Mouse (Mus musculus): ENCODE results near the gene Marveld3. TPM values are rescaled to one million over a fixed set of nuclear protein-coding genes. Genes with fewer than 3 reads are reported as not detected.

Gene Marveld3
- polyA plus RNA-seq, 1 experiment from 2014 or later, result 11.7 TPM

- no peak for ATAC-seq
- DNase-seq (ENCODE audit: low read depth, low spot score), result no peak
- no peak for TF ChIP-seq CTCF (IDR thresholded peaks at IDR 0.05)
- ChIA-PET CTCF (interaction anchor here (0.8 to 7.0 kb wide), 3 partner anchors 9 to 13 kb away, joined by 3 to 31 read pairs (median 3); no protein-coding TSS in a partner anchor), POLR2A (no interaction called here)
- in situ Hi-C loops (cut with MboI; ENCODE audit: low pct_unique_long_range_greater_than_20kb), result no loop called here
- H3K27me3 ChIP-seq, result no peaks in the 10 kb centered on the region
These were observed 56.9 kb downstream of the Marveld3 start for GRCm38 (mm10) chr8:109904928-109905668.

DNA sequence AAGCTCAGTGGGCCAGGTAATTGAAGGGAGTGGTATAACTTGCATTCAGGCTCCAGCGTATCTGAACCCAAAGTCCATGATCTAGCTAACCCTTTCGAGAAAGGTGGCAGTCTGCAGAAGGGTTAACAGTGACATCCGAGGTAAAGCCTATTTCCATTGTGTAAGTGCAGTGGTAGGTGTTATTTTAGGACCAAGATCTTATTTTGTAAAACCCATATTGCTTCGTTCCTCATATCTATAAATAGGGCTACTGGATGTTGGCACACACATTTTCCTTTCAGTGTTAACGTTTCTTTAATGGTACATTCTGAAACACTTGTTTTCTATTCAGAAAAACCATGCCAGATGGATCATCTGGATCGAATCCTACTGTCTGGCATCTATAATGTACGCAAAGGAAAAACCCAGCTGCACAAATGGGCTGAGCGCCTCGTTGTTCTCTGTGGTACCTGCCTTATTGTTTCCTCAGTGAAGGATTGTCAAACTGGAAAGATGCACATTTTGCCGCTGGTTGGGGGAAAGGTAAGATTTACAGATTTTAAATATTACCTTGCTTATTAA is 58.0 kb downstream of the Marveld3 start:
- no peaks in the 10 kb centered on the region for H3K27me3 ChIP-seq
- ChIA-PET POLR2A (interaction anchor here (0.7 kb wide), 1 partner anchor 1421 kb away, joined by 4 read pairs; no protein-coding TSS in a partner anchor), CTCF (interaction anchor here (7.0 kb wide), 1 partner anchor 13 kb away, joined by 31 read pairs; no protein-coding TSS in a partner anchor)
- in situ Hi-C loops (cut with MboI; ENCODE audit: low pct_unique_long_range_greater_than_20kb), result no loop called here
- ATAC-seq (no peak), DNase-seq (ENCODE audit: low read depth, low spot score) (no peak)
- TF ChIP-seq CTCF (IDR thresholded peaks at IDR 0.05), result no peak

DNA sequence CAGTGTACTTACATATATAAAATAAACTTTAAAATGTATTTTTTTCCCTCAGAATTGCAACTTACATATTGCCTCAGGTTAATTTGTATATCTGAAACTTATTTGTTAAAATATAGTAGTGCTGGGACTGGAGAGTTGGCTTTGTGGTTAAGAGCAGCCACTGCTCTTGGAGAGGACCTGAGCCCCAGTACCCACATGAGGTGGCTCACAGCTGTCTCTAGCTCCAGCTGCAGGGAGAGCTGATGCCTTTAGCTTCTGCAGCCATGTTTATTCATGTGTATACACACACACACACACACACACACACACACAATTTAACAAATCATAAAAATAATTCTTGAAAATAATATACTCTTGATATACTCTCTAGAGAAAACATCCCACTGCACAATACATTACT is 59.6 kb downstream of the Marveld3 start:
- ChIA-PET CTCF (no interaction called here), POLR2A (no interaction called here)
- peak; percentile 5 for TF ChIP-seq CTCF (IDR thresholded peaks at IDR 0.05)
- DNase-seq (ENCODE audit: low read depth, low spot score) (no peak), ATAC-seq (no peak)
- in situ Hi-C loops (cut with MboI; ENCODE audit: low pct_unique_long_range_greater_than_20kb), result no loop called here
- no peaks in the 10 kb centered on the region for H3K27me3 ChIP-seq

Other genes with a start within 250 kb of the Marveld3 start
- 40.5 TPM for gene Atxn1l, start 224.5 kb downstream of the Marveld3 start, polyA plus RNA-seq (2021)
- 104 TPM for gene Ap1g1, start 183.6 kb downstream of the Marveld3 start, polyA plus RNA-seq (2021)
- gene Phlpp2, start 93.7 kb downstream of the Marveld3 start, polyA plus RNA-seq (2021), result 11.1 TPM
- 0.04 TPM for gene Tat, start 28.2 kb upstream of the Marveld3 start, polyA plus RNA-seq (2021)
- not detected for gene Chst4, start 77.5 kb upstream of the Marveld3 start, polyA plus RNA-seq (2021)
- 4.2 TPM for gene Zfp612, start 117.5 kb upstream of the Marveld3 start, polyA plus RNA-seq (2021)
- gene Gm21964, start 139.0 kb upstream of the Marveld3 start, polyA plus RNA-seq (2021), result not detected
- gene Gm17720, start 140.6 kb upstream of the Marveld3 start, polyA plus RNA-seq (2021), result not detected
- not detected for gene Calb2, start 206.0 kb upstream of the Marveld3 start, polyA plus RNA-seq (2021)